Mouse (Mus musculus): ENCODE results near the gene Pknox1. TPM values are rescaled to one million over a fixed set of nuclear protein-coding genes. Genes with fewer than 3 reads are reported as not detected.
"Not testable (repeated sequence)": the region's sequence is repeated elsewhere in the genome, so short reads cannot be mapped to it uniquely, and the experiment has no call there.

Gene Pknox1
- polyA plus RNA-seq, 2 experiments from 2014 or later: 42.0 to 44.1 TPM

GRCm38 (mm10) chr17:31598593-31598992 is 34.1 kb downstream of the Pknox1 start:
- no peak for ATAC-seq

- no peak for ATAC-seq
Measured at GRCm38 (mm10) chr17:31606424-31606823, 41.9 kb downstream of the Pknox1 start.

GRCm38 (mm10) chr17:31607256-31607951 is 42.9 kb downstream of the Pknox1 start:
- ATAC-seq: no peak

GRCm38 (mm10) chr17:31609173-31609572 is 44.6 kb downstream of the Pknox1 start:
- not testable (repeated sequence) for ATAC-seq

DNA sequence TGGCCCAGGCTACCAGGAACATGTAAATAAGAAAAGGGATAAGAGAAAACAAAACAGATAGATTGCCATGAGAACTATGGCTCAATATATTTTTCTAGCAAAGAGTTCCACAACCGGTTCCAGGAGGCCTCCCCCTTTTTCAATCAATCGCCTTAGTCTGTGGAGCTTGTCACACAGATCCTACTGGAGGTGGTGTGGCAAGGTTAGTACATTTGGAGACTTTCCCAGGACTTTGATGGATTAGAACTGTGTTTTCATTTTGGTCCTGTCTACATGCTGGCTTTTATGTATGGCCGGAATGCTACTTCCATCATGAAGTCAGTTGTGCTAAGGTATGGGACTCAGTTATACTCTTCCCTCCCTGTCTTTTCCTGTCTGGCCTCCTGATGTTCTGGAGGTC is 45.4 kb downstream of the Pknox1 start:
- no peak for ATAC-seq

- no peak for ATAC-seq
Measured at GRCm38 (mm10) chr17:31613086-31613755, 48.7 kb downstream of the Pknox1 start.

DNA sequence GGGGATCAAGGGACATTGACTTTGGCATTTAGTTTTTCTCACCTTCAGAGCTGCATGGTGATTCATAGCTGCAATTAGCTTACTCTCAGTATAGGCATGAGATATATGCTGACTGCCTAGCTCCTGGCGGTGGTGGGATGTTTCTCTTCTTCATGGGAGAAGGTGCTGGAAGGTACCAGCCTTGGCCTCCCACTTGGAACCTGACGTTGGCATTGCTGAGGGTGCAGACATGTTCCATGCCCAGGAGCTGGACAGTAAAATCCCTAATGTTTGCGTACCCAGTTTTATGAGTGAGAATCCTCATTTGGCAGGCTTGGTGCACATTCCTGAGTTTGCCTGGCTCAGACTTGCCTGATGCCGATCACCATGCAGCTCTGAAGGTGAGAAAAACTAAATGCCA is 58.6 kb downstream of the Pknox1 start:
- no peak for ATAC-seq

DNA sequence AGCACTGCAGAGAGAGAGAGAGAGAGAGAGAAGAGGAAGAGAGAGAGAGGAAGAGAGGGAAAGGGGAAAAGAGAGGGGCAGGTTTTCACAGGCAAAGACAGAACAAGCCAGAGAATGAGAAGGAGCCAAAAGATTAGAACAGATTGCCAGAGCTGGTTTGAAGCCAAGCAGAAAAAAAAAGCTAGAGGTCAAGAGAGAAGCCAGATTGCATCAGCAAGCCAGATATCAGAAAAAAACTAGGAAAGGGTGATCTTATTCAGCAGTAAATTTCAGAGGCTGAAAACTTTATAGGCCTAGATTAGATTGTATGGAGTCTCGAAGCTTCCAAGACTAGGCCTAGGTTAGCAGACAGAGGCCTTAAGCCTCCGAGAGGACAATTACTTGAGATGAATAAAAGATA is 63.4 kb downstream of the Pknox1 start:
- no peak for ATAC-seq

DNA sequence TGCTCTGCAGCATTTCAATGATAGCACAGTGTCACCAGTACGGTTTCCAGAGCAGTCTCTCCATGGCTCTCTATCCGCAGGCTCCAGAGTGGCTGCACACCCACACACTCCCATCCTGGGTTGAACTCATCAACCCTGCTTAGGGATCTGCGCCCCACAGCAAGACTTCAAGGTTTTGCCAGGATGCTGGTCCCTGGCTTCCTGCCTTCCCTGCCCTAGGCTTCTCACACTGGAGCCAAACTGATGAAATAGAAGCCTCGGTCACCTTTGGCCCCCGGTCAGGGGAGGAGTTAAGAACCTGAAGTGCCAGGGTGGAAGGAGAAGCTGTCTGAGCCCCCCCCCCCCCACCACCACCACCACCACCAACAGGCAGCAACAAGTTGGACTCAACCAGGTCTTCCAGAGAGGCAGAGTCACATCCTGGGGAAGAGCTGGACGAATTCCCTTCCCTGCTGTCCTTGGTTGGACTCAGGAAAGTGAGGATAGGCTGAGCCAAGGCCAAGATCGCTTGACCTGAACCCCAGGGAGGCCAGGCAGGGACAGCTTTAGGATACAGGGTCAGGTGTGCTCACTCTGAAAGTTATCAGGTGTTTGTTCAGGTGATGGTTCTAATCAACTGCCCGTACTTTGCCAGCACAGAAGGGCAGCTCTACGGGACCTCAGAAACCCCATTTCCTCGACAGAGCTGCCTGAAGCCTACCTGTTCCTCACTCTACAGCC is 66.7 kb downstream of the Pknox1 start:
- ATAC-seq: no peak

GRCm38 (mm10) chr17:31633007-31633406 is 68.5 kb downstream of the Pknox1 start:
- ATAC-seq: no peak

DNA sequence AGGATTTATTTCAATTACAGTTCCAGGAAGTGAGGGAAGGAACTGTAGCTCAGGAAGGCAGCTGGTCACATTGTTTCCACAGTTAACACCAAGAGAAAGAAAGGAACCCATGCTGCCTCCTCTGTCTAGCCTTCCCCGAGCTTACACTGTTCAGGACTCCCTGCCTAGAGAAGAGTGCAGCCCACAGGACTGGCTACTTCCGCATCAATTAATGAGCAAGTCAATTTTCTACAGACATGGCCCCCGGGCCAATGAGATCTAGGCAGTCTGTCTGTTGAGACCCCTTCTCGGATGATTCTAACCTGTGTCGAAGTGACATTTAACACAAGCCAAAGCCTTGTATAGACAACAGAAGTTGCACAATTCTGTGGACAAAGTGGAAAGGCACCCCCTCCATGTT is 70.4 kb downstream of the Pknox1 start:
- ATAC-seq: no peak

DNA sequence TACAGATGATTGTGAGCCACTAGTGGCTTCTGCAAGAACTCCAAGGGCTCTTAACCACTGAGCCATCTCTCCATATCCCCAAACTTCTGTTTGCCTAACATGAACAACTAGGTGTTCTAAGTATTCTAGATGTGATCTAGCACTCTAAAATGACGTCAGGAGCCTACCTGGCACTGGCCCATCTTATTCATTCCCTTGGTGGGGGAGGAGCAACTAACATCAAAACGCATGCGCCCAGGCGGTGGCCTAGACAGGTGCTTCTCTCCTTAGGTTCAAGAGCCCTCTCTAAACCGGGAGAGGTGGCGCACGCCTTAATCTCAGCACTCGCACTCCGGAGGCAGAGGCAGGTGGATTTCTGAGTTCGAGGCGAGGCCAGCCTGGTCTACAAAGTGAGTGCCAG is 71.2 kb downstream of the Pknox1 start:
- no peak for ATAC-seq

DNA sequence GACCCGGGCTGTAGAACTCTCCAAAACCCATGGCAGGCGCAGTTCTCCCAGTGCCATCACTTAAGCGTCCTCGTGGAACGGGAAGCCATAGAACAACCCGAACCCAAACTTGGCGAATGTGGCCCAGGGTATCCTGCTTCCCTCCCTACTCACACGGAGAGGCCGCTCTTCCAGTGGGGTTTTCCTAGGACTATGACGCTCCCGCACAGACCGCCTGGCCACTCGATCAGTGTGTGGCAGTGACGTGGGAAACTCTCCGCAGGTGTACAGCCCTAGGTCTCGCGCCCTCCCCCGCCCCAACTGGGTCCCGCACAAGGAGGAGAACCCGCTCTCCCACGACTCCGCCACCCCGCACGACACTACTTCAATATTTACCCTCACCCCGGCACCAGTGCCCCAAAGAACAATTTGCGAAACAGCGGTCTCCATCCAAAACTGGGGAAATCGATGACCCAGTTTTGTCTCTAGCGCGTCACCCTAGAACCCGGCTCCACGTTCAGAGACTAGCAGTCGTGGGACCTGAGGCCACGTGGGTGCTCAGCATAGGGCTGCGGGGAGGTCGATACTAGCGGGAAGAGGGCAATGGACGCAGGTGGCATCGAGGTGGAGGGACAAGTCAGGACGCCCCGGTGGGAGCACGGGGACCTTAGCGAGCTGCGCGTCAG is 71.9 kb downstream of the Pknox1 start:
- ATAC-seq: no peak

DNA sequence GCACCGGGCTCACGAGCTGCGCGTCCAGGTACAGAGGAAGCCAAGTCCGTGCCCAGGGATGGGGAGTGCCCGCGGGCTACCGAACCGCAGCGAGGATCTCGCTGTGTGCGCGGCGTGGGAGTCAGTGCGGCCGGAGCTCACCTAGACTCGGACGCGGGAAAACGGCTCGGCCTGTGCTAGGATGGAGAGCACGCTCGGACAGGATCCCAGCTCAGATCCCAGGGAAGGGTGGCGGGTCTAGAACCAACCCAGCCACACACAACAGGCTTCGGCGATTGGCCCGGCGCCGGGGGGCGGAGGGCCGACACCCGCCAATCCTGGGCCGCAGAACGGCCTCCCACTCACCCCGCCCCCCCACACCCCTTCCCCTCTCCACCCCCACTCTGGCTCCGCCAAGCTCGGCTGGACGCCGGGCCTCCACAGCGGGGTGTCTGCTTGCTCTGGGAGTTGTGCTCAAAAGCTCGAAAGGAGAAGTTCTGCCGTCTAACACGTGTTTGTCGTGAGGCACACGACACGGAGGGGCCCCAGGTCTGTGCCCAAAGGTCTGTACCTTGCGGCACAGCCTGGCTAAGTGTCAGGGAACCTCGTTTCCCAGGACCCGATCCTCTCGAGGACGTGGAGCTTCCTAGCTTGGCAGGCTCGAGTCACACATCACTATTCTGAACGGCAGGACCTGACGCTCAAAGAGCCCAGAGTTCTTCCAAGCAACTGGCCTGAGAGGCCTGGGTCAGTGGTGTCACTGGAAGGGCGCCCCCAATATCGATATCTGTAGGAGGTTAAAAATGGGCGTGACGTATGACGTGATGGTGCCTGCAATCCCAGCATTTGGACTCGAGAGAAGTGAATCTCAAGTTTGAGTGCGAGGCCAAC is 72.6 kb downstream of the Pknox1 start, which contains the start of gene Cbs:
Gene Cbs (minus strand): TSS at position 297 of the 870 bp plus-strand sequence.
- ATAC-seq: peak; percentile 28

DNA sequence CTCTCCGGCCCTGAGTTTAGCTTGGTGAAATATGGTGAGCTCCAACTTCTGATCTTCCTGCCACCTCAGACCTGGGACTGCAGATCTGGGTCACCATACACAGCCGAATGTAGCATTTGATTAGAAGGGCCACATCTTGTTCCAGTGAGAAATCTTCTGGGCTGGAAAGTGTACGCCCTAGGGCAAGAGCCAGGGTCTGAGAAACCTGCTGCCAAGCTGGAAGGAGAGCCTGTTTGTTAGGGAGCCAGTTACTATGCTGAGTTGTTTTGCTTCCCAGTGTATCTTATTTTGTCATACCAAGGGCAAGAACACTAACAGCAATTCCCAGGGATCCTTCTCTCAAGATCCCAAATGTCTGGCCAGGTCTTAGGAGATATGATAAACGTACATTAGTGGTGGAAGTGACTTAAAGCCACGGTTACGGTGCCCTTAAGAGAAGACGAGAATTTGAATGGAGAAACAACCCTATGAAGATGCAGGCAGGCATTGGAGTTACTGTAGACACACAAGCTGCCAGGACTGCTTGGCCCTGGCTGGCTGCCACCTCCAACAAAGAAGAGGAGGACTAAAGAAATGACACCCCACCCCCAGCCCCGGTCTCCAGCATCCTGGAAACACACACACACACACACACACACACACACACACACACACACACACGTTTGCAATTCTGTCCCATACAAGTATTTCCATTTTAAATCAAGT is 73.5 kb downstream of the Pknox1 start:
- no peak for ATAC-seq

DNA sequence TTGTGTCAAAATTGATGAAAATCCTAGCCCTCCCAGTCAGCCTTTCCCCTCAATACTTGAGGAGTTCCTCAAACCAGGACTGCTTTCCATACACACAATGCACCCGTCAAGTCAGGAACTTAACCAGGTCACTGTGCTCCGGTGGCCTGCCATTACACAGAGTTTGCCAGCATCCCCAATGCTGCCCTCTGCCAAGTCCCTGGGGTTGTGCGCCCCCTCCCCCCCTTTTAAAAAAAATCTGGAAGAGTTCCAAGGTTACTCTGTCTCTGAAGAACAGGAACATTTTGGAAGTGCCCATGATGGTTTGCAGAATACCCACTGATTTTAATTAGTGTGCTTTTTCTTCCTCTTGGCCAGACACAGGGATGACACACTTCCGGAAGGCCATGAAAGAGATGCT is 75.1 kb downstream of the Pknox1 start:
- no peak for ATAC-seq

- no peak for ATAC-seq
Measured at GRCm38 (mm10) chr17:31642331-31642730, 77.8 kb downstream of the Pknox1 start.

GRCm38 (mm10) chr17:31642913-31643312 is 78.4 kb downstream of the Pknox1 start:
- ATAC-seq: no peak

- no peak for ATAC-seq
Measured at GRCm38 (mm10) chr17:31646199-31647002, 81.9 kb downstream of the Pknox1 start.

DNA sequence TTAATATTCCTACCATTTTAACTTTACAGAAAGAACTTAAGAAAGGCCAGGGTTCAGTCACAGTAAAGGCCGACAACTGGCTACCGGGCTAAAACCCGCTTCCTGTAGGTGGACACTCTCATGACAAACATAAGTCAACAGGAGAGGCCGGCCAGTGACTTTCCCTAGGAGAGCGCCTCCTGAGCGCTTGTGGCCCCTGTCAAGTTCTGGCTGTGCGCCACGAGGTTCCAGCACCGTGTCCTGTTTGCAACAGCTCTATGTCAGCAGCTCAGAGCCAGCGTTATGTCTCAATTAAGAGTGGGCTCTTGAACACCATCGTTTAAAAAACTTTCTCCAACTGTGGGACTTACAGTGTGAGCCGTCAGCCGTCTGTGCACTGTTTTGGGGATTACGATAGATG is 87.6 kb downstream of the Pknox1 start:
- ATAC-seq: no peak

DNA sequence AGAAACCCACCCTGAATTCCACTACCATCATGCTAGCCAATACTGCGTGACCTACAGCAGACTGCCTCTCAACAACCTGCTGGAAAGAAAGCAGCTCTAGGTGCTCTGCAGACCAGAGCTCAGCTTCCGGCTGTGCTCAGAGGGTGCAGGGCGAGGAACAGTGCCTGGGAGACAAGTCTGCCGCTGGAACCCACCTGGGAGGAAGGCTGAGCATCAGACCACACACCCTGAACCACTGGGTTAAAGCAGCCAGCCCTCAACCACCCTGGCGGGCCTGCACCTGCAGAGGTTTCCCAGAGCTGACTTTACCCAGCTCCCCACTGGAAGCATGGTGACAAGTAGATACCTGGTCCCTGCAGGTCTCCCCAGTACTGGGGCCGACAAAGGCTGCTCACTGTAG is 88.7 kb downstream of the Pknox1 start:
- no peak for ATAC-seq
